Mouse (Mus musculus): ENCODE results near the gene Mpst. TPM values are rescaled to one million over a fixed set of nuclear protein-coding genes. Genes with fewer than 3 reads are reported as not detected.

Gene Mpst
- polyA plus RNA-seq, 1 experiment from 2014 or later = 3.2 TPM

DNA sequence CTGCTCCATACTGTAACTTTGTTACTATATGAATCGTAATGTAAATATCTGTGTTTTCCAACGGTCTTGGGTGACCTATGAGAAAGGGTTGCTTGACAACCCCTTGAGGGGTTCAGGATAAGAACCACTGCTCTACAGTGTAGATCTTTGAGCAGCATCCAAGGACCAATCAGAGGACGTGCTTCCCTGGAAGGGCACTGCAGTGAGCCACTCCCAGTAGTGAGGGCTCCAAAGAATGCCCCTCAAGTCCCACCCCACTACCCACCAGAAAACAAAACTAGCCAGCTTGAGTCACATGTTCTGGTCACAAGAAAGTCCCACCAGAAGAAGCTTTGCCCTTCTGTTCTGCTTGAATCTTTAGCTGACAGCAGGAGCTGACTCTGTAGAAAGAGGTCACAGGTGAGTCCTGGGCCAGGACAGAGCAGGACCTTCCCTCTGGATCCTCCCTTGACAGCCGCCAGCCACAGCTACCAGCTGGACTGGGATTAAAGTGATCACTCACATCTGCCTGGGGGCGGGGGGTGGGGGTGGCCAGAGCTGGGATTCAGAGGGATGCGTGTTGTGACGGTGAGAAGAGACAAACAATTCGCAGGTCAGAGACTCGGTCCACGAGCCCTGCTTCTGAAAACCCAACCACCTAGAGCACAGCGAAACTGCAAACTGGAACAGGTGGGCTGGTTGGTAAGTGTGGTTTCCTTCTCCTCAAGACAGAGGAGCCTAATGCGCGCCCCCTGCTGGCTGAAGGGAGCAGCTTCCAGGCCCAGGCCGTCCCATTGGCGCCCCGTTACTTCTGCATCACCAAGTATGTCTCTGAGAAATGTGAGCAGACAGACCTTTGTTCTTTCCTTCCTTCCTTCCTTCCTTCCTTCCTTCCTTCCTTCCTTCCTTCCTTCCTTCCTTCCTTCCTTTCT is 16.1 kb downstream of the Mpst start:
- peak; percentile 94 for TF ChIP-seq CTCF (IDR thresholded peaks at IDR 0.05; ENCODE audit: low read depth)
- H3K27ac ChIP-seq (ENCODE audit: low read depth, low read length) = no peak overlapping the region
- 16% methylated on average over 16 of the region's 16 CpGs for WGBS
- H3K4me2 ChIP-seq (replicated peaks; ENCODE audit: low read depth) = no peak overlapping the region
- H3K9ac ChIP-seq (ENCODE audit: low read depth, low read length) = no peak overlapping the region
- H3K4me3 ChIP-seq (ENCODE audit: low read depth, low read length) = no peak overlapping the region
- peaks cover 71% of the 10 kb centered on the region for H3K27me3 ChIP-seq (replicated peaks; ENCODE audit: control insufficient read depth, insufficient read depth, low read length)
- H3K36me3 ChIP-seq (ENCODE audit: control insufficient read depth, insufficient read depth) = no peaks in the 10 kb centered on the region
- H3K4me1 ChIP-seq (replicated peaks; ENCODE audit: control insufficient read depth, insufficient read depth, low read length) = no peaks in the 10 kb centered on the region
- no peaks in the 10 kb centered on the region for H3K9me3 ChIP-seq (ENCODE audit: control insufficient read depth)
- ATAC-seq = peak; percentile 45; the same call in 1 of the 2 replicates

DNA sequence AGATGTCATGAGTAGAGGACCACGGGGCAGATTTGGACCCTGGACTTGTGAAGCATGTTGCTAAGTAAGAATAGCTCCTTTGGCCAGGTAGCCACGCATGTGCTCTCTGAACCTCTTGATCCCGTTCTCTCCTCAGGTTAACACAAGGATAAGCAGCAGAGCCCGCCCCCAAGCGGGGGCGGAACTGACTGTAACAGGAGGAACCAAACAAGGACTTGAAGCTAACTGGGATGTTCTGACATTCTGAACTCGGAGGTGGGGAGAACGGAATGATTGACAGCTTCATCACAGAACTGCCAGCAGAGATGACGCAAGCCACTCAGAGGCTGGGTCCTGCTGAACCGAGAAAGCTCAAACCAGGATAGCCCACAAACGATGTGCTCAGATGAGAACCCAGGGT is 18.3 kb downstream of the Mpst start:
- Histone ChIP-seq H3K27ac (ENCODE audit: low read depth, low read length) (no peak overlapping the region), H3K36me3 (ENCODE audit: control insufficient read depth, insufficient read depth) (no peaks in the 10 kb centered on the region), H3K9me3 (ENCODE audit: control insufficient read depth) (no peaks in the 10 kb centered on the region), H3K4me2 (replicated peaks; ENCODE audit: low read depth) (no peak overlapping the region), H3K4me3 (ENCODE audit: low read depth, low read length) (no peak overlapping the region), H3K4me1 (replicated peaks; ENCODE audit: control insufficient read depth, insufficient read depth, low read length) (no peaks in the 10 kb centered on the region), H3K9ac (ENCODE audit: low read depth, low read length) (no peak overlapping the region), H3K27me3 (replicated peaks; ENCODE audit: control insufficient read depth, insufficient read depth, low read length) (peaks cover 76% of the 10 kb centered on the region)
- no peak; the same call in 1 of the 2 replicates for TF ChIP-seq CTCF (IDR thresholded peaks at IDR 0.05; ENCODE audit: low read depth)
- WGBS = 15% methylated on average over 11 of the region's 11 CpGs
- 0 out of 2 replicates have a peak, but pooled peaks have one; percentile 3 for ATAC-seq

DNA sequence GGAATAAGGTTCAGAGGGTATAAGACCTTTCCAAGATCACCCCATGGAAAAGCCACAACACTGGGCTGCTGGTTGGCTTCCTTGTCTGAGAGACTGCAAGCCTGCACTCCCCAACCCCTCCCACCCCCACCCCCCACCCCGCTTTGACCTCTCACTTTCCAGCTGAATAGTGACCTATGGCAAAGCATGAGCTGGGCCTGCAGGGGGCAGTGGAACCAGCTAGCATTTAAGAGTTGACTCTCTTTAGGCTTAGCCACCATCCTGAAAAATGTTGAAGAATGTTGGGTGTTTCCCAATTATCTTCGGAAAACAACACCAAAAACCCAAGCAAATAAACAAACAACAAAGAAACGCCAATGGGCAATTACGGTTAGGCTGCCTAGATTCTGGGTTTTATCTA is 19.0 kb downstream of the Mpst start:
- Histone ChIP-seq H3K9ac (ENCODE audit: low read depth, low read length) (no peak overlapping the region), H3K9me3 (ENCODE audit: control insufficient read depth) (no peaks in the 10 kb centered on the region), H3K27me3 (replicated peaks; ENCODE audit: control insufficient read depth, insufficient read depth, low read length) (peaks cover 74% of the 10 kb centered on the region), H3K36me3 (ENCODE audit: control insufficient read depth, insufficient read depth) (no peaks in the 10 kb centered on the region), H3K4me3 (ENCODE audit: low read depth, low read length) (no peak overlapping the region), H3K4me1 (replicated peaks; ENCODE audit: control insufficient read depth, insufficient read depth, low read length) (no peaks in the 10 kb centered on the region), H3K4me2 (replicated peaks; ENCODE audit: low read depth) (no peak overlapping the region), H3K27ac (ENCODE audit: low read depth, low read length) (no peak overlapping the region)
- peak; percentile 41 for TF ChIP-seq CTCF (IDR thresholded peaks at IDR 0.05; ENCODE audit: low read depth)
- 60% methylated on average over 4 of the region's 4 CpGs for WGBS
- no peak for ATAC-seq

DNA sequence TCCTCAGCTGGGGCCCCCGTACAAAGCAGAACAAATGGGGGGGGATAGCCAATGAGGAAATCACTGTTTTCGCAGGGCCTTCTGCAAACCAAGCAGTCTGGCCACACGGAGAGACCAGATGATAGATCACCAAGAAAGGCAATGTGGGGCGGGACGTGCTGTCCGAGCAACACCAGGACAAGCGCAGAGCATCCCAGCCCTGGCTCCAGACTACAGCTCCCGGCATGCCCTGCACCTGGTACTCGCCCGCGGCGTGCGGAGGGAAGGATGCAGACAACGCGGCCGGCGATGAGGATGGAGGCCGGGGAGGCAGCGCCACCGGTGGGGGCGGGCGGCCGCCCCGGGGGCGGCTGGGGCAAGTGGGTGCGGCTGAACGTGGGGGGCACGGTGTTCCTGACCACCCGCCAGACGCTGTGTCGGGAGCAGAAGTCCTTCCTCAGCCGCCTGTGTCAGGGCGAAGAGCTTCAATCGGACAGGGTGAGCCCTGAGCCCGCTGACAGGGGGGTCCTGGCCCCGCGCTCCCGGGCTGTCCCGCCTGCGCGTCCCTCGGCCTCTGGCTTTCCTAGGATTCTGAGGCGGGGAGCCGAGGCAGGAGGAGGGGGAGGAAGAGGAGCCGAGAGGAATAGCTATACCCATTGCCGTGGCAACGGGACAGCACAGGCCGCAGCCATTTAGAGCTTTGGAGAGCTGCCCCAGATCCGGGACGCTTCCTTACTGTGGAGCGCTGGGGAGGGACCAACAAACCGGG is 22.3 kb downstream of the Mpst start, which contains the start of gene Kctd17:
Gene Kctd17, plus strand, starts transcription at position 174 of the 748 bp plus-strand sequence.
- Histone ChIP-seq H3K4me1 (replicated peaks; ENCODE audit: control insufficient read depth, insufficient read depth, low read length) (no peaks in the 10 kb centered on the region), H3K9me3 (ENCODE audit: control insufficient read depth) (no peaks in the 10 kb centered on the region), H3K4me3 (ENCODE audit: low read depth, low read length) (peak within 1 kb of the TSS; percentile 50), H3K4me2 (replicated peaks; ENCODE audit: low read depth) (peak within 1 kb of the TSS; percentile 59), H3K27me3 (replicated peaks; ENCODE audit: control insufficient read depth, insufficient read depth, low read length) (peaks cover 48% of the 10 kb centered on the region), H3K27ac (ENCODE audit: low read depth, low read length) (peak within 1 kb of the TSS; percentile 35; the same call in 1 of the 2 replicates), H3K9ac (ENCODE audit: low read depth, low read length) (peak within 1 kb of the TSS; percentile 38; the same call in 1 of the 2 replicates), H3K36me3 (ENCODE audit: control insufficient read depth, insufficient read depth) (peaks cover 4% of the 10 kb centered on the region; the same call in 1 of the 2 replicates)
- no peak for TF ChIP-seq CTCF (IDR thresholded peaks at IDR 0.05; ENCODE audit: low read depth)
- 1% methylated on average over 50 of the region's 52 CpGs for WGBS
- peak; percentile 29; the same call in 1 of the 2 replicates for ATAC-seq

DNA sequence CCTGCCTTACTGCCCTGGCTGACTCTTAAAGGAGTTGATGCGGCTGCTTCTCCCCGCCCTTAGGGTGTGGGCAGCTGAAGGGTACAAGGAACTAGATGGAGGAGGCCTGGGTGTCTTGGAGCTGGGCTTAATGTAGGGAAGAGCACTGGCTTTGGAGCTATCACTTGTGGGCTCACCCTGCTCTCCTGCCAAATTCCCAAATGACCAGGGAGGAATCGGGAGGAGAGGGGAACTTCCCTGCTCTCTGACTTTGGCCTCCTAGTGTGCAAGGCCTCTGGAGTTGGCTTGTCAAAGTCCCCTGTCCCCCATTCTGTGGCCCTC is 22.9 kb downstream of the Mpst start:
- Histone ChIP-seq H3K9ac (ENCODE audit: low read depth, low read length) (peak overlapping the region; percentile 38; the same call in 1 of the 2 replicates), H3K27ac (ENCODE audit: low read depth, low read length) (peak overlapping the region; percentile 35; the same call in 1 of the 2 replicates), H3K9me3 (ENCODE audit: control insufficient read depth) (no peaks in the 10 kb centered on the region), H3K4me3 (ENCODE audit: low read depth, low read length) (peak overlapping the region; percentile 50), H3K36me3 (ENCODE audit: control insufficient read depth, insufficient read depth) (peaks cover 4% of the 10 kb centered on the region; the same call in 1 of the 2 replicates), H3K27me3 (replicated peaks; ENCODE audit: control insufficient read depth, insufficient read depth, low read length) (peaks cover 43% of the 10 kb centered on the region), H3K4me1 (replicated peaks; ENCODE audit: control insufficient read depth, insufficient read depth, low read length) (no peaks in the 10 kb centered on the region), H3K4me2 (replicated peaks; ENCODE audit: low read depth) (peak overlapping the region; percentile 59)
- WGBS = 21% methylated on average over 3 of the region's 3 CpGs
- no peak for ATAC-seq
- no peak for TF ChIP-seq CTCF (IDR thresholded peaks at IDR 0.05; ENCODE audit: low read depth)

Measured in intestine, postnatal 0 days (tissue).